Mouse (Mus musculus) 416B (cell line): Measurements from ENCODE around the gene Gkn3.

ENCODE experiments used
- DNase-seq: peaks from one replicate; pipeline ENCODE4 v3.0.0; 2011; ENCODE audit warnings: low read depth

The Gkn3 gene

DNA sequence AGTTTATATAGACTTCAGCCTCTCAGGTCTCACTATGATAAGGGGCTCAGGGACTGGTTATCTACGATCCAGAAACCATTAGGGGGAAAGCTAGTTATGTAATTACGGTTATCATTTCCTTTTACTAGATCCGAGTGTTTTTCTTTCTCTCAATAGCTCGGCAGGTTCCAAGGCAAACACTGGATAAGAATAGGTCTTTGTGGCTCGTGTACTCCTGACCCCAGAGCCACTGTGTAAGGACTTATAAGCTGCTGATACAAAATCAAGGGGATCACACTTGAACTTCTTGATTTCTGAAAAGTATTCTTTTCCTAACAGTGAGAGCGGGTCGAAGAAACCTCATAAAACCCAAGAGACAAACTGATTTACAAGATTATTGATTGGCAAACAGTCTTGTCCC is at the start of gene Gkn3:
TSS of gene Gkn3 (minus strand) at position 59 of the 400 bp plus-strand sequence.
- DNase-seq = no peak

DNA sequence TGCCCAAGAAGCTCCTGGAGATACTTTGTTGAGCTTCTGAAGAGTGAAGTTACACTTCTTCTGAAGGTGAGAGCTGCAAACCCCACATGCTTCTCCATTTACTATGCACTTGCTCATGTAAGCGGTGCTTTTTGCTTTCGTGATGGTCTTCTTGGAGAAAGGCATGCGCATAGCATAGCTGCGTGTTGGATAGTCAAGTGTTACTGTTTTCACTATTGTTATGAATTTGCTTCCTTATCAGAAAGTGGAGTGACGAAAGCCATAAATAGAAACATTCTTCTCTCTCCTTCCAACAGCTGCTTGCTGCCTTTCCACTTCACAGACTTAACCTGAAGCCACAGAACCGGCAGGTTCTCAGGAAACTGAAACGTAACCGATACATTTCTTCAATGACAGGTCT is 48.0 kb upstream of the Gkn3 start:
- no peak for DNase-seq

DNA sequence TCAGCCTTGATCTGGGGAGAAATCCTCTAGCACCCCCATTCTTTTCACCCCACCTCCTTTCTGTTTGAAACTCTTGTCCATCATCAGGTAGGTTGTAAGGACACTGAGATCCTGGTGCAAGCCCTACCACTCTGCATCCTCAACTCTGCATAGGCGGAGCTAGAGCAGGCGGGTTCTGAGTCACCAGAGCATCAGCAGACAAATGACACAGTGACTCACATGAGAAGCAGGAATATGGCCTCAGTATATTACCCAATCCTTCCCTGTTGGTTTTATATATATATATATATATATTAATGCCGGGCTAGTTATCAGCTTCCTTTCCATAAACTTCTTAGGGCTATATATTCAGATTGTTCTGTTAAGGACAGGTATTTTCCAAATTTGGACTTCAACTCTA is 47.1 kb upstream of the Gkn3 start:
- peak; percentile 60 for DNase-seq

DNA sequence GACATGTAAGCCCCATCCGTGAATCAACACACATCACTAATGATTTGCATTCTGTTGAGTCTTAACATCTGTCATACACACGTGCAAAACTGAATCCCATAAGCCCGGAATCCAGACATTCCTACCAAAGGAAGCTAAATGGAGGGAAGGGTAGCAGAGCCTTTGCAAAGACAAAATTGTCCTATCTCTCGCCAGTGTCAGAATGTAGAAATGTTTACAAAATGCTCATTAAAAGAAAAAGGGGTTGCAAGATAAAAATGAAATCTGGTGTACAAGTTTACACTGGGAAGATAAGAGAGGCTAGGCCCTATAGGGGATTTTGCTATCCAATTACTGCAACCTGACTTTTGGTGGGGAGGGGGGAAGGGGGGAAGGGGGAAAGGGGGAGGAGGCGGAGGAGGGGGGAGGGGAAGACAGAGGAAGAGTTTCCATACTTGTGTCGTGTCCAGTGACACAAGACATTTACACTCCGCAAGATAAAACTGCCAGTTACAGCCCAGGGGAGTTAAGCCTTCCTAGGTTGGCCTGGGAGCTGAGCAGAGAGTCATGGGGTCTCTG is 39.8 kb upstream of the Gkn3 start, which contains the start of gene Bmp10:
TSS of gene Bmp10 (plus strand) at position 508 of the 558 bp plus-strand sequence.
- DNase-seq = no peak

DNA sequence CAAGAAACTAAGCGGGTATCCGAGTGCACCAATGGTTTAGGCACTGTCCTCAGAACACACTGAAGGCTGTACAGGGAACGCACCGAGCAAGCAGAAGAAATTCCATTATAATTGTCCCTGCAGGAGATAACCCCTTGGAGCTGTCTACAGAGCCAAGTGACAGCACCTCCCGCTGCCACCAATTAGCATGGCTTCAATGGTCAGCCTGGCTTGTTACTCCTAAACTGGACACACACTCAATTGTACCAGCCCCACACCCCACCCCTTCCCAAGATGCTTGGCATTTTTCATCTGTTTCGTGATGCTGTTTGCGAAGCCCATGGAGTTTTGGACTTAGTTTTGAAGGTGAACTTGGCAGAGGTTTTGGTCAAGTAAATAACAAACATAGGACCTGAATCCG is 38.9 kb upstream of the Gkn3 start:
- no peak for DNase-seq

DNA sequence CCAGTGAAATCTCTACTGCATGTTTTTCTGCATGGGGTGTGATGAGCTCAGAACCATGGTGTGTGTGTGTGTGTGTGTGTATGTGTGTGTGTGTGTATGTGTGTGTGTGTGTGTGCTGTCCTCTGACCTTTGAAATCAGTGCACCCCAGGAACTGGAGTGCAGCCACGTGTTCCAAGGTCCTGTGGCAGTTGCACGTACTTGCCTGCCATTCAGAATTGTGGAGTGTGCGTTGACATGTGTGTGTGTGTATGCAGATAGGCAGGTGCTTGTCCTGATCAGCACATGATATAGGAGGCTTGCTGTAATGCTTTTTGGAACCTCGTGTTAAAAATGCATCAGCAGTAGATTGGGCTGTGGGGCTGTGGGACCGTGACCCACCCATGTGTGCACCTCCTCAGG is 38.2 kb upstream of the Gkn3 start:
- no peak for DNase-seq

DNA sequence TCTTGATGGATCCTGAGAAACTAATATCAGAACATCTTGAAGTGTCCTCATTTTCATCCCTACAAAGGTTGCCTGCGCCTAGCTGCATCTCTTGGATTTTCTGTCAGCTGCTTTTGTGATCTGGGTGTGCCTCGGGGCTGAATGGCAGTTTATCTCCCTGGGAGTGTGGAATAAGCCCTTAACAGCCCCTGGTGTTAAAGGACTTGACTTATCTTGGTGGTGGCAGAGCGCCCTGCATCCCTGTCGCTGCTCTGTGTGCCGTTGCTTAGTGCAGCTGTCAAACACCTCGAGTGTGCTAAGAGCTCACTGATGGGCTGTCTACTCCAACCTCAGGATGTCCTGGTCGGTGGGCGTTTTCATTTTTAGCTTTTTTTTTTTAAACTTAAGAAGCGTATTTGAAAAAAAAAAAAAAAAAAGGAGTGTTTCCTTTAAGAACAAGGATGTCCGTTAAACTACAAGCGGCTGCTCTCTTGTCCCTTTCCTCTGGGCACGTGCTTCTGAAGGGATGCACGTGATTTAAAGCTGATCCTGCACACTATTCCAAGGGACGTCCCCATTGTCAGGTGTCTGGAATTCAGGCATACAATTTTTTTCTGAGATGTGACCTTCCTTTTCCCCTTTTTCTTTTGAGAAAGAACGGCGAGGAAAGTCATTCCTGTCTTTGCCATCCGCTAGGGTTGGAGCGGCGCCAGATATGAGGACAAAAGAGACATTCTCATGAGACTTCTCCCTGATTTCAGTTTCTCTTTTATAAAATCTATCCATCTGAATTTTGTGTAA is 35.5 kb upstream of the Gkn3 start:
- DNase-seq = no peak

DNA sequence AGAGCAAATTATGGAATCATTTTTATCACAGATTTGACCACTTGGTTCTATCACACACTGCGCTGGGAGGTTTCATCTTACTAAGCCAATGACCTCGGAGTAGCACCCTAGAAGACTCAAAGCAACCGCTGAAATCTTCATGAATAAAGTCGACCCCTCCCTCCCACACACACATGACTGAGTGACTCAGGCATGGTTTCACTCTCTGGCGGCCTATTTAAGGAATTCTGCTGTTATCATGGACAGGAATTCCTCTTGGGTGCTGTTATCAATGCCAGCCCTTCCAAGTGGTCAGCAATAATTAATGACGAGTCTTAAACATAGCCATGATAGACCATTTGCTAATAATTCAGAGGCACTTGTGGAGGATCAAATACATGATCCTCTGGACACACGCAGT is 33.6 kb upstream of the Gkn3 start:
- no peak for DNase-seq

DNA sequence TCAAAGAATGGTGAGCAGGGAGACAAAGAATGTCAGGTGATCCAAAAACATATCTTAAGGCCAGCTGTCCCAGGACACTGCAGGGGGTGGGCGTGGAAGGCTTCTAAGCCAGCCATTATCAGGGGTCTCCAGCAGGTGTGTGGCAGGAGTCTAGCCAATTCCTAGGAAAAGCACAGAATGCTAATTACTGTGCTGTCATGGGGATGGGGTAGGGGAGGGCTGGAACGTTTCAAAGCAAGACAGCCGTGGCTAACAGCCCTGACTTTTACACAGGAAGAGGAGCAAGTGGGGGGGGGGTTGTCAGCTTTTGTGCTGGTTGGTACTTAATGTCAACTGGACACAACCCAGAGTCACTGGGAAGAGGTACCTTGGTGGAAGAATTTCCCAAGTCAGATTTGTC is 23.3 kb upstream of the Gkn3 start:
- no peak for DNase-seq

DNA sequence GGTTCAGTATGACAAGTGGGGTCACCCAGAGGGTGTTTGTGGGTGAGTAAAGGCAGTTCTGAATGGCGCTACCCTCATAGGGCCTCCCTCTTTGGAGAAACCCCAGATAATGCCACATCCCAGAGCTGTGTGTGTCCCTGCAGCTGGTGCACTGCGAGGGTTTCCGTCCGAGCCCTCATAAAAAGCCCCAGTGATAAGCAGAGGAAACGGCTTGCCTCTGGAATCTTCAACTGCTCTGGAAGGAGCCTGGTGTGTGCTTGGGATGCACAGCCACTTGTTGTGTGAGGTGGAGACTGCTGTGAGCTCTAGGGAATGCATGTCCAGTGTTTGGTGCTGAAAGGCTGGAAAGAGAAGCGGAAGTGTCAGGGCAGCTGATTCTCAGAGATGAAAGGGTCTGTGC is 12.7 kb upstream of the Gkn3 start:
- DNase-seq = no peak

DNA sequence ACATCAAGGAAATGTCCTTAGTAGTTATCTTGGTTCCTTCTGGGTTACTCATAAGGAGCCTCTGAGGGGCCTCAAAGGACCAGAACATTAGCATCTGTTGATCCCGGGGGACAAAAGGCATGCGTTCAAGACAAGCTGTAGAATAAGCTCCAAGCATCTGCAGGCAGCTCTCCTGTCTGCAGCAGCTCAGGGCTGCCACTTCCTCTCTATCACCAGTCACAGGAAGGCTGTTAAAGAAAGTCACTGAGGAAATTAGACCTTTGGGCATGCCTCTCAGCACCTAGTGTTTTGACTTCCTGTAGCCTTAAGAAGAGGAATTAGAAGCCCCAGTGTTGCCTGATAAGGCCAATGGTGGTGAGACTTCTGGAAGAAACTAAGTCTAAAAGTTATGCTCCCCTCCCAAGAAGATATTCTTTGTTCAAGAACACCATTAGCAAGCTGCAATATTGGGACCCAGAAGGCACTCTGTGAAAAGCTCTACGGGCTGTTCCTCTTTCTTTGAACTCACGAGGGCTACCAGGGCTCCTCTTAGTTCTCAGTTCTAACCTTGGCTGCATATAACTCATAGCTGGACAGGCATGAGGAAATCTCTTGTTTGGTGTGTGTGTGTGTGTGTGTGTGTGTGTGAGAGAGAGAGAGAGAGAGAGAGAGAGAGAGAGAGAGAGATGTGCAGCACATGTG is 11.3 kb upstream of the Gkn3 start:
- DNase-seq = peak; percentile 75

DNA sequence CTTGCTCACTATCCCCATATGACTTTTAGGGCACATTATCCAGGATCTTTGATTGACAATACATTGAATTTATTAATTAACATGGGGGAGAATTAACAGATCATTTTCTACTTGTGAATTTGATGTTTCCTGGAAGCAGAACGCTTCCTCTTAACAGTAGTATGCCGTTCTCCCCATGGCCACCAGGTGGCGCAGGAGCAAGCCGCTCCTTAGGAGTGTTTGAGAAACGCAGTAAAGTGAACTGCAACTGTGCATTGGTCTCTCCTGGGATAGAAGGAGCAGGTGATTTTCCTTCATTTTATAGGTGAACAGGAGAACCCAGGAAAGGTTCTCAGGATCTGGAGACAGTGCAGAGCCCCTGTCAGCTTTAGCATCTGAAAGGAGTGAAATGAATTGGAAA is 10.4 kb upstream of the Gkn3 start:
- DNase-seq = peak; percentile 78

DNA sequence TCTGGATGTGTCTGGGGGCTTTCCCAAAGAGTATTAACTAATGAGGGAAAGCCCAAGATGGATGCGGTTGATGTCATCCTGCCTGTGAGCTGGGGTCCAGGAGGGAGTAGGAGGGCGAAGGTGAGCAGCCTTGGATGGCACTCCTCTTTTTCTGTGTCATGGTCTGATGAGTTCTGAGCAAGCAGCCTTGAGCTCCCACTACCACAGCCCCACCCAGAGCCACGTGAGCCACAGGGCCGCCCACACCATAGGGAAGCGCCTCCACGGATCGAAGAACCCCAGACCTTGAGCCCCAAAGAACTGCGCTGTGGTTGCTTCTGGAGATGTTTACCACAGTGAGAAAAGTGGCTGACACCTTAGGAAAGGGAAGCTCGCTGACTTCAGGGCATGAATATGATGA is 6.0 kb upstream of the Gkn3 start:
- no peak for DNase-seq

DNA sequence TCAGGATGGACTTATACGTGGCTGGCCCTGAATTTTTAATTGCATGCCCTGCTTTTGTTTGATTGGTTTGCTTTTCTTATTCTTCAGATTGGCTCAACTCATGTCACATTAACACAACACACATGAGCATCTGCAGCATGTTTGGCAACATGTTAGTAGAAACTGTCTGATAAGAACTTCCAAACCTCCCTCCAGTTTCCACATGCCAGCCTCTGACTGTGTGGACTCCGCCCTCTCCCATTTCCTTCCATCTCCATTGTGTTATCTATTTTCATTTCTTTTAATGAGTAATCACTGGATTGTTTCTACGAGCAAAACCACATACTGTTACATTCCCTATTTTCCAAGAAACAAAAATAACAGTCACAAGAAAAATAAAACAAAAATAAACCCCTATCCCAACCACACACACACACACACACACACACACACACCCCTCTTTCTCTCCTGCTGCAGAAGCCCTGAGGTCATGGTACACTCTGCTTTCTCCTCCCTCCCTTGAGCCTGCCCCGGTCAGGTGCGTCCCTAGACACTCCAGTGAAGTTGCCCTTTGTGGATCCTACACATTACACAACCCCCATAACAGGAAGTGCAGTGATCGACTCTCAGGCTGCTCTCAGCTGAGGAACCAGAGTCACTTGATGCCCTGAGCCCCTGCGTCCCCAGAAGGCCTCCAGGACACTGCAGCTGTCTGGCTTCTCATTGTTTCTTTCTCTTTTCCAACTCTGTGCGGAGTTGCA is 4.9 kb upstream of the Gkn3 start:
- DNase-seq = no peak

DNA sequence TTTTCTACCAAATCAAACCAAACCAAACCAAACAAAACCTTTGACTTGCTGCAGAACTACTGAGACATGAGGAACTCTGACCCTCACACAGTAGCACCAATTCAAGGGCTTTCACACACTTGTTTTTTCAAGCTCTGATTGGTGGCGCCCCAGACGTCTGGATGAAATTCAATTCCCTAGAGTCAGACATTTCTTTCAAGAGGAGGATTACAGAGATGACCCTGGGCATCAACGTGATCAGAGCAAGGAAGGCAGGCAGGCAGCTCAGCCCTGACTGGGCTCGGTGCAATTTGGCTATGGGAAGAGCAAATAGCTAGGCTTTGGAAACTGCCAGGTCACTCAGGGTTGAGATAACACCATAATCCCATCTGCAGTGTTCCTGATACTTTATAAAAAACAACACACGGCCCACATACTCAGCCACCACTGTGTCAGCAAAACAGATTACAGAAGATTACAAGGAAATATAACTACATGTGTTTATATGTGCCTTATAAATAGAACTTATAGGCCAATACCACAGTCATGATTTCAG is 787 bp upstream of the Gkn3 start:
- no peak for DNase-seq

DNA sequence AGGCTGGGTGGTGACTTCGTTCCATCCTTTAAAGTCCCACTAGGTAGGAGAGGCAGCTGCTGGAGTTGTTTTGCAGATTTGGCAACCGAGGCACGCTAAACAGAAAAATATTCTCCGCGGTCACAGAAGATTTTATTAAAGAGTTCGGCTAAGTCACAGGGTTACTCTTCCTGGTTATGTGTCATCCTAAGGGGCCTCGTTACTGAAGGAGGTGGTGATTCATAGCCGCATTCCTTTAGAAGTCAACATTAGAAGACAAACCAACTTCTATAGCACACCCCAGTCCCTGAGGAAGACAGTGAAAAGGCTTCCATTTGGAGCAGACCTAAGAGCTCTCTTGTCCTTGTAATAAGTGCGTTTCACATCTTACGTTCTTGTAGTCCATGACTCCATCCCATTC is 2.1 kb downstream of the Gkn3 start:
- DNase-seq = no peak

DNA sequence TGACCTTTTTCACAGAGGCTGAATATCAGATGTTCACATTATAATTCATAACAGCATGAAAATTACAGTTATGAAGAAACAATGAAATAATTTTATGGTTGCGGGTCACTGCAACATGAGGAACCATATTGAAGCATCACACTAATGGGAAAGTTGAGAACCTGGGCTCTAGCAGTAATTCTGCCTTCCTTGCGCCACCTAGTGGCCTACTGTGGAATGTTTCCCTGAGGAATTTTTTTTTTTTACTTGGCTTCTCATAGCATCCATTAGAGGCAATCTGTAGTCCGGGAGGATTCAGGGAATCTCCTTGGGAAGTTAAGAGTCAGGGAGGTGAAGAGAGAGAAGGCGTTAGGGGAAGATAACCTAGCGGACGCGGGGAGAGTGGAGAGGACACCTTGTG is 2.5 kb downstream of the Gkn3 start:
- peak; percentile 54 for DNase-seq

DNA sequence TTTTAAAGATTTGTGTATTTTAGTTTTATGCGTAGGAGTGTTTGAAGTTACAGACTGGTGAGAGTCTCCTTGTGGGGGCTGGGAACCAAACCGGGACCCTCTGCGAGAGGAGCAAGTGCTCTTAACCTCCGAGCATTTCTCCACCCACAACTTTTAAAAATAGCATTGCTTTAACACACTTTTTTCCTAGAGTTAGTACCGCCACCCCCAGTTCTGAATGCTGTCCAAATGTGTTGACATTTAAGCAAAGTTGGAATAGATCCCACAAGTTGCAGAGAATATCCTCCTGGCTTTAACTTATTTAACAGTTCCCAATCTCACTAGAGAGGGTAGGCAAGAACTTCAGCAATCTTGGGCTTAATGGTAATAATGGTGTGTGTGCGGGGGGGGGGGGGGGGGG is 4.0 kb downstream of the Gkn3 start:
- DNase-seq = no peak

DNA sequence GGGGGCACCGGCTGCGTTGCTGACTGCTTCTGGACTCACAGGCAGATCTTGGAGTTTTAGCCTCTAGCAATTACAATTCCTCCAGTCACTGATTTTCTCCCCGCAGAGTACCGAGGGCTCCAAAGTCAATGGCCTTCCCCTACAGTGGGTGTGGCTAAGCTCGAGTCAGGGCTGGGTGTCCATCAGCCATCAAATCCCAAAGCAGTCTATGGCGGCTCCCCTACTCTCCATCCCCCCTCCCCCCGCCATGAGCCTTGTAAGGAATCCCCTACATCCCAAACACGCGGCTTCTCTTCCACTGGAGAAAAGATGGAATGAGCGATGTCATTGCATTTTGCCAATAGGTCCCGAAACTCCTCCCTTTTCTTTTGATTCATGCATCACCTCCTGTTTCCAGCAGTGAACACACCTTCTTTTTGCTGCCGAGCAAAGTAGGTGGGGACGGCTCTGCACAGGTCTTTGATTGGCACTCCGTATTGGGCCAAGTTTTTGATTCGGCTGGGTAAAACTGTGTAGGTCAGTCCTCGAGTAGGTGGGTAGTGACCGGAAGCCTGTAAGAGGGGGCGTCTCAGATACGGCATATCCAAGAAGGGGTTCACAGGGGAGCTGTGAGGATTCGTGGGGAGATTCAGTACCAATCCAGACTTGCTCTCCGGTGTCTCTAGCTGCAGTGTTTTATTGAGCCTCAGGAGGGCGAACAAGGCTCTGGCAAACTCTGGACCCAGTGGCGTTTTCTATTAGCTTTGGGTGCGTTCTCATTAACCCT is 4.6 kb downstream of the Gkn3 start:
- peak; percentile 11 for DNase-seq

DNA sequence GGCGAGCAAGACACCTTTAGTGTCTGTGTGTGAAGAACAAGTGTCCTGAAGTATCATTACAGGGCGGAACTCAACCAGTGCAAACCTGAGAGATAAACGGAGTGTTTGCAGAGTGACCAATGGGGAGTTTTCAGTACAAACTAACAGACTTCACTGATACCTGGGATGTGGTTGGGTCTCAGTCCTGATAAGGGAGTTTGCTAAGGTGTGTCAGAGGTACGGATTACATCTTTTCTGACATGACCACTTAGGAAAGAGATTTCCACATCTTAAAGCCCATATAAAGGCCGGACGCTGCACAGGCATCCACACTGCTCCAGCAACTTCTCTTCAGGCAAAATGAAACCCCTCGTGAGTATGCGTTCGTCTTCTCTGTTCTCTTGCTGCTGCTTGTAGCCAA is 15.7 kb downstream of the Gkn3 start, which contains the start of gene Gkn2:
TSS of gene Gkn2 (plus strand) at position 301 of the 400 bp plus-strand sequence.
- no peak for DNase-seq

DNA sequence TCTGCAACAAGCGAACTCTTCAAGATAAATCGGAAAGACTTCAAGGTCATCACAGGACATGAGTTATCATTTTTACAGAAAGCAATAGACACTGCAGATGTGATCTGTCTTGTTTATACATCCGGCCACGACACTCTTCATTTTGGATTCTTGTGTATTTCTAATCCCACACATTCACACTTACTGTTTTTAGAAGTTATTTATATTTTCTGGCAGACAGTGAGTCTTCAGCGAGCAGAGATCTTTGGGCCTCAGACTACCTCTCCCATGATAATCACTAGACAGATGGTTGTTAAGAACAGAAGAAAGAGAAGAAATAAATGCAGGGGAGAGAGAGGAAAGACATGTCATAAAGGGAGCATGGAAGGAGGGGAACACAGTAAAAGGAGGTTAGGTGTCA is 19.5 kb downstream of the Gkn3 start:
- DNase-seq = no peak

DNA sequence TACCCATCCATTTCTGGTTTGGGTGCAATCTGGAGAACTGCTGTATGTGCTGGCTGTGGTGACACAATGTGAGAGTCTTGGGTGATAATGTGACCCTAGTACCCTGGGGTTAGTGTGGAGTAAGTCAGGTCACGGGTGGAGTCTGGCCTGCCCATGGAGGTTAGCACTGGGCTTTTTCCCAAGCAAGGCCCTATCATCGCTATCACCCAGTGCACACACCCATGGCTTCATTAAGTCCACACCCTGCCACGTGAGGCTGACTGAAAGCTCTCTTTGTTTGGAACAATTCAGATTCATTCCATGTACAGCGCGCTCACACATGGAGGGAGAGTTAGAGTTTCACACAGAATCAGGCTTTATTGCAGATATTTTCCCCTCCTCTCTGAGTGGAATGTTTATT is 34.3 kb downstream of the Gkn3 start:
- DNase-seq = no peak
